ENCODE assay signal across 8 mouse cellular contexts in genomic region chr6:35177650-35178272, GRCm38 (mm10). TPM values are rescaled to one million over a fixed set of nuclear protein-coding genes. Genes with fewer than 3 reads are reported as not detected.
DNase-seq lines count a peak whose midpoint lies in the region; ATAC-seq and TF ChIP-seq lines count a peak whose summit lies in the region.

No protein-coding gene starts in this region.

- DNase-seq in heart, adult 11 months: peak; percentile 95
- DNase-seq in heart, adult 18-20 months: no peak
- DNase-seq in Muller cell, postnatal 12 days (ENCODE audit: inconsistent ontology term): peak; percentile 77
- peak; percentile 68 for DNase-seq in embryo, embryonic 10 days (ENCODE audit: low spot score)
- peak; percentile 71 for DNase-seq in midbrain, embryonic 14.5 days
- DNase-seq in stomach, postnatal 0 days (ENCODE audit: low spot score): peak; percentile 48

- no peaks in the 10 kb centered on the region for H3K36me3 ChIP-seq in heart, embryonic 12.5 days
- H3K36me3 ChIP-seq in limb, embryonic 15.5 days: no peaks in the 10 kb centered on the region
- H3K36me3 ChIP-seq in midbrain, embryonic 14.5 days (ENCODE audit: control insufficient read depth, insufficient read depth, low read length): no peaks in the 10 kb centered on the region
- no peaks in the 10 kb centered on the region for H3K36me3 ChIP-seq in stomach, postnatal 0 days (ENCODE audit: control insufficient read depth, insufficient read depth, low read length)

- ATAC-seq in heart, embryonic 12.5 days (ENCODE audit: insufficient number of reproducible peaks, low FRiP score): peak; percentile 74
- peak; percentile 64 for ATAC-seq in limb, embryonic 15.5 days (ENCODE audit: insufficient number of reproducible peaks, low FRiP score, low TSS enrichment, low read depth)
- peak; percentile 84 for ATAC-seq in midbrain, embryonic 14.5 days (ENCODE audit: low FRiP score, low TSS enrichment)
- ATAC-seq in stomach, postnatal 0 days (ENCODE audit: low FRiP score, low TSS enrichment): peak; percentile 63

- no peaks in the 10 kb centered on the region for H3K9me3 ChIP-seq in heart, embryonic 12.5 days (replicated peaks)
- H3K9me3 ChIP-seq in limb, embryonic 15.5 days: no peaks in the 10 kb centered on the region
- no peaks in the 10 kb centered on the region for H3K9me3 ChIP-seq in midbrain, embryonic 14.5 days (ENCODE audit: control insufficient read depth, low read length)
- no peaks in the 10 kb centered on the region for H3K9me3 ChIP-seq in stomach, postnatal 0 days (ENCODE audit: control insufficient read depth, low read length)

- TF ChIP-seq EP300 in stomach, postnatal 0 days (optimal IDR thresholded peaks at IDR 0.05): no peak

- peak overlapping the region; percentile 97 for H3K9ac ChIP-seq in heart, embryonic 12.5 days
- H3K9ac ChIP-seq in limb, embryonic 15.5 days: peak overlapping the region; percentile 76
- peak overlapping the region; percentile 89 for H3K9ac ChIP-seq in midbrain, embryonic 14.5 days (replicated peaks; ENCODE audit: low read length)
- peak overlapping the region; percentile 89 for H3K9ac ChIP-seq in stomach, postnatal 0 days (ENCODE audit: low read length)

- H3K4me2 ChIP-seq in heart, embryonic 12.5 days: peak overlapping the region; percentile 91
- H3K4me2 ChIP-seq in limb, embryonic 15.5 days: peak overlapping the region; percentile 69
- H3K4me2 ChIP-seq in midbrain, embryonic 14.5 days (ENCODE audit: low read length): peak overlapping the region; percentile 83
- peak overlapping the region; percentile 95 for H3K4me2 ChIP-seq in stomach, postnatal 0 days (replicated peaks; ENCODE audit: low read depth)

- under 1% methylated on average over 64 of the region's 69 CpGs for WGBS in heart, embryonic 12.5 days
- WGBS in limb, embryonic 15.5 days: under 1% methylated on average over 52 of the region's 69 CpGs
- WGBS in midbrain, embryonic 14.5 days: under 1% methylated on average over 69 of the region's 69 CpGs
- under 1% methylated on average over 66 of the region's 69 CpGs for WGBS in stomach, postnatal 0 days

- peak overlapping the region; percentile 95 for H3K27ac ChIP-seq in heart, embryonic 12.5 days (ENCODE audit: poor library complexity, severe bottlenecking)
- peak overlapping the region; percentile 96 for H3K27ac ChIP-seq in limb, embryonic 15.5 days
- peak overlapping the region; percentile 99 for H3K27ac ChIP-seq in midbrain, embryonic 14.5 days (replicated peaks; ENCODE audit: low read depth, low read length)
- H3K27ac ChIP-seq in stomach, postnatal 0 days (replicated peaks): peak overlapping the region; percentile 96

- H3K4me3 ChIP-seq in heart, embryonic 12.5 days: peak overlapping the region; percentile 90
- H3K4me3 ChIP-seq in limb, embryonic 15.5 days: peak overlapping the region; percentile 81
- peak overlapping the region; percentile 94 for H3K4me3 ChIP-seq in midbrain, embryonic 14.5 days (replicated peaks; ENCODE audit: low read depth, low read length)
- H3K4me3 ChIP-seq in stomach, postnatal 0 days (ENCODE audit: low read depth, low read length): peak overlapping the region; percentile 88

- peaks cover 9% of the 10 kb centered on the region for H3K4me1 ChIP-seq in heart, embryonic 12.5 days (replicated peaks)
- no peaks in the 10 kb centered on the region for H3K4me1 ChIP-seq in limb, embryonic 15.5 days
- no peaks in the 10 kb centered on the region for H3K4me1 ChIP-seq in midbrain, embryonic 14.5 days (ENCODE audit: control insufficient read depth, insufficient read depth, low read length)
- no peaks in the 10 kb centered on the region for H3K4me1 ChIP-seq in stomach, postnatal 0 days (replicated peaks; ENCODE audit: control insufficient read depth, insufficient read depth)

- H3K27me3 ChIP-seq in heart, embryonic 12.5 days (replicated peaks): no peaks in the 10 kb centered on the region
- H3K27me3 ChIP-seq in limb, embryonic 15.5 days: no peaks in the 10 kb centered on the region
- H3K27me3 ChIP-seq in midbrain, embryonic 14.5 days (ENCODE audit: control insufficient read depth, insufficient read depth, low read length): no peaks in the 10 kb centered on the region
- no peaks in the 10 kb centered on the region for H3K27me3 ChIP-seq in stomach, postnatal 0 days (ENCODE audit: control insufficient read depth, insufficient read depth, low read length)

- no peak for TF ChIP-seq CTCF in stomach, postnatal 0 days (IDR thresholded peaks at IDR 0.05; ENCODE audit: low read depth)

RNA-seq across cellular contexts. Expression of gene Nup205, which starts 0.5 kb away (rescaled TPM):
- 10 to 100 TPM; 15.7 to 18.7 TPM for total RNA-seq in heart, adult 18-20 months (2021)
- 40.3 and 43.3 TPM in 2 replicates for polyA plus RNA-seq in heart, embryonic 12.5 days (2016; fragmentation: Nextera tagmentation; extraction: Ambion mirVana)
- 23.0 and 27.6 TPM in 2 replicates for polyA plus RNA-seq in limb, embryonic 15.5 days (2015; fragmentation: Nextera tagmentation; extraction: Ambion mirVana)
- 26.2 and 37.0 TPM in 2 replicates for polyA plus RNA-seq in midbrain, embryonic 14.5 days (2014; fragmentation: Nextera tagmentation; extraction: Ambion mirVana)
- 7.2 and 7.4 TPM in 2 replicates for polyA plus RNA-seq in stomach, postnatal 0 days (2015; fragmentation: Nextera tagmentation; extraction: Ambion mirVana)

RNA-seq across cellular contexts. Expression of gene Cnot4, which starts 44.2 kb away (rescaled TPM):
- 10 to 100 TPM; 21.8 to 23.7 TPM for total RNA-seq in heart, adult 18-20 months (2021)
- 22.4 and 23.3 TPM in 2 replicates for polyA plus RNA-seq in heart, embryonic 12.5 days (2016; fragmentation: Nextera tagmentation; extraction: Ambion mirVana)
- polyA plus RNA-seq in limb, embryonic 15.5 days (2015; fragmentation: Nextera tagmentation; extraction: Ambion mirVana): 26.9 and 29.9 TPM in 2 replicates
- 35.2 and 39.0 TPM in 2 replicates for polyA plus RNA-seq in midbrain, embryonic 14.5 days (2014; fragmentation: Nextera tagmentation; extraction: Ambion mirVana)
- polyA plus RNA-seq in stomach, postnatal 0 days (2015; fragmentation: Nextera tagmentation; extraction: Ambion mirVana): 11.6 and 12.2 TPM in 2 replicates

Comparison
In these comparisons a context has a peak if more than half of its experiments do, and no peak if none do; other contexts are left out.
1. DNase-seq: peak in heart, adult 11 months (single experiment), Muller cell, postnatal 12 days (single experiment), embryo, embryonic 10 days (single experiment), midbrain, embryonic 14.5 days (single experiment) and stomach, postnatal 0 days (single experiment); none in heart, adult 18-20 months (0 of 2).
2. Peak in every context shown above with its lines, with median percentiles within 50 percentile points of each other: ATAC-seq, H3K27ac ChIP-seq, H3K4me2 ChIP-seq, H3K4me3 ChIP-seq and H3K9ac ChIP-seq.